Mouse (Mus musculus): ENCODE results near the gene Col9a3. TPM values are rescaled to one million over a fixed set of nuclear protein-coding genes. Genes with fewer than 3 reads are reported as not detected.

The Col9a3 gene
- polyA plus RNA-seq, 2 experiments: 0.80 to 1.2 TPM

DNA sequence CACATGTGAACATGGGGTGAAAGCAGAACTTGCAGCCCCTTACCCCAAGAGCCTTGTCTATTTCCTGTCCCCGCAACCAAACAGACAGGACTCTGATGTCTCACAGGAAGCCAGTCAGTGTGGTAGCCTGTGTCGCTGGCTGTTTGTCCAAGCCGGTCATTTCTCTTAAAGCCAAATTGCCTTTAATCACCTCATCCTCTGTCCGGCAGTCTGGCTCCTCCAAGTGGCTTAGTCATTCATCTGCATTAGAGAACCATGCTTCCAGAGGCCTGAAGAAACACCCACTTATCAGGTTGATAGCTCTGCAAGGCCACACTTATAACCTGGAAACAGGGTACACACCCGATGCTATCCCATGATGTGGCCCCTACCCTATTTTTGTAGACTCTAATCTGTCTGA lies 35.4 kb upstream of the Col9a3 start:
- H3K9ac ChIP-seq (replicated peaks): no peak overlapping the region
- no peak overlapping the region for H3K27ac ChIP-seq
- H3K9me3 ChIP-seq (ENCODE audit: control insufficient read depth, low read length): no peaks in the 10 kb centered on the region
- DNase-seq (ENCODE audit: low read depth in 3 of 3, low spot score in 3 of 3) (no peak), ATAC-seq (ENCODE audit: insufficient read depth) (no peak)
- 26% methylated on average over 5 of the region's 5 CpGs for WGBS (ENCODE audit: insufficient replicate concordance)
- no peak for TF ChIP-seq CTCF (IDR thresholded peaks at IDR 0.05; ENCODE audit: low read depth)
- TF ChIP-seq EP300 (IDR thresholded peaks at IDR 0.05; ENCODE audit: low read depth): no peak
- H3K27me3 ChIP-seq (ENCODE audit: control insufficient read depth, insufficient read depth, low read length): no peaks in the 10 kb centered on the region
- H3K4me3 ChIP-seq (ENCODE audit: insufficient read depth in 1 of 2, low read depth in 2 of 2, low read length in 2 of 2): no peak overlapping the region
- H3K4me2 ChIP-seq (ENCODE audit: low read depth): no peak overlapping the region
- H3K4me1 ChIP-seq (replicated peaks; ENCODE audit: control insufficient read depth in 2 of 2, insufficient read depth in 2 of 2, low read length in 1 of 2): no peaks in the 10 kb centered on the region
- no peaks in the 10 kb centered on the region for H3K36me3 ChIP-seq (replicated peaks; ENCODE audit: control insufficient read depth, insufficient read depth, low read depth)

DNA sequence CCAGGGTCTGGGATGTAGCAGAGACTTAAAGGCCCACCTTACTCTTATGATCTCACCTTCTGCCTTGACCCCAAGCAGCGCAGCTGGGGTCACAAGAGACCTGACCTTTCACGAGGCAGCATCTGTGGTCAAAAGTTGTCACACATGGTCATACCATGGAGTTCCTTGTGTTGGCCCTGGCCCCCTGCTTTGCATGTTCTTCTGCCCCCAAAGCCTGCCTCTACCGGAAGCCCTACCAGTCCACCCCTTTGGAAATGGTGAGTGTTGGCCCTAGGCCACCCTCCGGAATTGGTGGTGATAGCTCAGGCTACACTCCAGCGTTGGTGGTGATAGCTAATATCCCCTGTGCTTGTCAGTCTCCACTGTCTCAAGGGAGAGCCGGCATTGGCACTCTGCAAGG lies 34.3 kb upstream of the Col9a3 start:
- H3K4me3 ChIP-seq (ENCODE audit: insufficient read depth in 1 of 2, low read depth in 2 of 2, low read length in 2 of 2): no peak overlapping the region
- H3K9me3 ChIP-seq (ENCODE audit: control insufficient read depth, low read length): no peaks in the 10 kb centered on the region
- no peaks in the 10 kb centered on the region for H3K36me3 ChIP-seq (replicated peaks; ENCODE audit: control insufficient read depth, insufficient read depth, low read depth)
- TF ChIP-seq EP300 (IDR thresholded peaks at IDR 0.05; ENCODE audit: low read depth) (no peak), CTCF (IDR thresholded peaks at IDR 0.05; ENCODE audit: low read depth) (no peak)
- H3K4me1 ChIP-seq (replicated peaks; ENCODE audit: control insufficient read depth in 2 of 2, insufficient read depth in 2 of 2, low read length in 1 of 2): no peaks in the 10 kb centered on the region
- no peak overlapping the region for H3K4me2 ChIP-seq (ENCODE audit: low read depth)
- no peak for DNase-seq (ENCODE audit: low read depth in 3 of 3, low spot score in 3 of 3)
- 59% methylated on average over 6 of the region's 6 CpGs for WGBS (ENCODE audit: insufficient replicate concordance)
- no peak overlapping the region for H3K27ac ChIP-seq
- no peak overlapping the region for H3K9ac ChIP-seq (replicated peaks)
- ATAC-seq (ENCODE audit: insufficient read depth): no peak
- H3K27me3 ChIP-seq (ENCODE audit: control insufficient read depth, insufficient read depth, low read length): no peaks in the 10 kb centered on the region

- TF ChIP-seq CTCF (IDR thresholded peaks at IDR 0.05; ENCODE audit: low read depth) (no peak), EP300 (IDR thresholded peaks at IDR 0.05; ENCODE audit: low read depth) (no peak)
- WGBS (ENCODE audit: insufficient replicate concordance): 38% methylated on average over 5 of the region's 5 CpGs
- H3K36me3 ChIP-seq (replicated peaks; ENCODE audit: control insufficient read depth, insufficient read depth, low read depth): no peaks in the 10 kb centered on the region
- H3K4me3 ChIP-seq (ENCODE audit: insufficient read depth in 1 of 2, low read depth in 2 of 2, low read length in 2 of 2): no peak overlapping the region
- H3K27ac ChIP-seq: no peak overlapping the region
- no peak overlapping the region for H3K4me2 ChIP-seq (ENCODE audit: low read depth)
- H3K9ac ChIP-seq (replicated peaks): no peak overlapping the region
- H3K9me3 ChIP-seq (ENCODE audit: control insufficient read depth, low read length): no peaks in the 10 kb centered on the region
- H3K27me3 ChIP-seq (ENCODE audit: control insufficient read depth, insufficient read depth, low read length): no peaks in the 10 kb centered on the region
- DNase-seq (ENCODE audit: low read depth in 3 of 3, low spot score in 3 of 3) (no peak), ATAC-seq (ENCODE audit: insufficient read depth) (no peak)
- H3K4me1 ChIP-seq (replicated peaks; ENCODE audit: control insufficient read depth in 2 of 2, insufficient read depth in 2 of 2, low read length in 1 of 2): no peaks in the 10 kb centered on the region
Observed at GRCm38 (mm10) chr2:180563841-180564240, 33.7 kb upstream of the Col9a3 start.

DNA sequence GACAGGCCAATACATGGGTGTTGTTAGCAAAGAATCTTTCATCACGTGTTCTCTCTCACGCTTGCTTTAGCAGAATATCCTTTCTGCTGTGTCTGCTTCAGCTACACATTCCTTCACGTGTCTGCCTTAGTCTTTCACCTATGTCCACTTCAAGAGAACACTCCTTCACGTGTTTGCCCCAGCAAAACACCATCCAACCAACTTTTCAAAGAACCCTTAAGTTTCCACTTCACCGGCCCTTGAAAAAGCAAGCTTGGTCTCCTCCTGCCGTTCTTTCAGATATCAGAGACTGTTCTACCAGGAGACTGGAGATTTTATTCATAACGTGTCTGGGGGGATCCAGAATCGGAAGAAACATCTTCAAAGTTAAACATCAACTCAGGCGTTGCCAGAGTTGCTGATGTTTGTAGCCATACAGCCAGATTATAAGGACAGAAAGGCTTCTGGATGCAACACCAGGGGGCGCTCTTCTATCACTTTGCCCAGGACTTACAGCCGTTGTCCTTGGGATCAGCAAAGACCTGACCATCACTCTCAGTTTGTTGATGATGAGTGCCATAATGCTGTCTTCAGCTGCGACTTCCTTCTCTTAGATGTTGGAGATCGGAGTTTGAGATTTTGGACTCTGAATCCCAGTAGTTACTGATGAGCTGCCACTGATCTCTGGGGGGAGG lies 31.2 kb upstream of the Col9a3 start:
- Histone ChIP-seq H3K4me3 (ENCODE audit: insufficient read depth in 1 of 2, low read depth in 2 of 2, low read length in 2 of 2) (no peak overlapping the region), H3K4me2 (ENCODE audit: low read depth) (no peak overlapping the region), H3K9me3 (ENCODE audit: control insufficient read depth, low read length) (no peaks in the 10 kb centered on the region), H3K4me1 (replicated peaks; ENCODE audit: control insufficient read depth in 2 of 2, insufficient read depth in 2 of 2, low read length in 1 of 2) (no peaks in the 10 kb centered on the region), H3K27ac (no peak overlapping the region), H3K36me3 (replicated peaks; ENCODE audit: control insufficient read depth, insufficient read depth, low read depth) (no peaks in the 10 kb centered on the region), H3K9ac (replicated peaks) (no peak overlapping the region), H3K27me3 (ENCODE audit: control insufficient read depth, insufficient read depth, low read length) (no peaks in the 10 kb centered on the region)
- TF ChIP-seq EP300 (IDR thresholded peaks at IDR 0.05; ENCODE audit: low read depth) (no peak), CTCF (IDR thresholded peaks at IDR 0.05; ENCODE audit: low read depth) (peak; percentile 88)
- WGBS (ENCODE audit: insufficient replicate concordance): 28% methylated on average over 13 of the region's 13 CpGs
- peak in 2 of 3 experiments; percentile 34 to 39 for DNase-seq (ENCODE audit: low read depth in 3 of 3, low spot score in 3 of 3)
- no peak for ATAC-seq (ENCODE audit: insufficient read depth)

GRCm38 (mm10) chr2:180569028-180569643 lies 28.5 kb upstream of the Col9a3 start:
- Histone ChIP-seq H3K27me3 (ENCODE audit: control insufficient read depth, insufficient read depth, low read length) (no peaks in the 10 kb centered on the region), H3K4me3 (ENCODE audit: insufficient read depth in 1 of 2, low read depth in 2 of 2, low read length in 2 of 2) (no peak overlapping the region), H3K4me1 (replicated peaks; ENCODE audit: control insufficient read depth in 2 of 2, insufficient read depth in 2 of 2, low read length in 1 of 2) (no peaks in the 10 kb centered on the region), H3K4me2 (ENCODE audit: low read depth) (no peak overlapping the region), H3K9ac (replicated peaks) (no peak overlapping the region), H3K27ac (no peak overlapping the region), H3K36me3 (replicated peaks; ENCODE audit: control insufficient read depth, insufficient read depth, low read depth) (no peaks in the 10 kb centered on the region), H3K9me3 (ENCODE audit: control insufficient read depth, low read length) (no peaks in the 10 kb centered on the region)
- 26% methylated on average over 3 of the region's 3 CpGs for WGBS (ENCODE audit: insufficient replicate concordance)
- ATAC-seq (ENCODE audit: insufficient read depth) (no peak), DNase-seq (ENCODE audit: low read depth in 3 of 3, low spot score in 3 of 3) (no peak)
- TF ChIP-seq CTCF (IDR thresholded peaks at IDR 0.05; ENCODE audit: low read depth) (no peak), EP300 (IDR thresholded peaks at IDR 0.05; ENCODE audit: low read depth) (no peak)
